14 mouse cellular contexts compared by ENCODE assay signal in genomic region chr16:36276796-36277195, GRCm38 (mm10). TPM values are rescaled to one million over a fixed set of nuclear protein-coding genes. Genes with fewer than 3 reads are reported as not detected.
DNase-seq lines count a peak whose midpoint lies in the region; ATAC-seq and TF ChIP-seq lines count a peak whose summit lies in the region.
"Not testable (repeated sequence)": the region's sequence is repeated elsewhere in the genome, so short reads cannot be mapped to it uniquely, and the experiment has no call there.
"Had no signal": no experiment of that assay in that cellular context is flagged by ENCODE, and none has a peak within 500 bp of the region (broad histone marks: within the 10 kb centered on the region; RNA-seq: fewer than 3 reads in every experiment).

Gene Stfa1 (plus strand): TSS chr16:36276951.

- H3K36me3 ChIP-seq in embryonic facial prominence, embryonic 15.5 days; limb, embryonic 15.5 days; liver, embryonic 14.5 days (replicated peaks; ENCODE audit: control insufficient read depth, insufficient read depth, low read depth); lung, postnatal 0 days (ENCODE audit: insufficient read depth, low read length); stomach, postnatal 0 days (ENCODE audit: control insufficient read depth, insufficient read depth, low read length): not testable (repeated sequence)

- not testable (repeated sequence) for DNase-seq in adrenal gland, postnatal 10 days; liver, embryonic 14.5 days (ENCODE audit: low read depth in 3 of 3, low spot score in 3 of 3); lung, postnatal 0 days (ENCODE audit: low spot score); stomach, postnatal 0 days (ENCODE audit: low spot score)
- DNase-seq in spleen, postnatal 4 days (ENCODE audit: low spot score in 2 of 2) = peak; percentile 31 to 65

- 71% methylated on average over 4 of the region's 4 CpGs for WGBS in embryonic facial prominence, embryonic 15.5 days
- 75% methylated on average over 4 of the region's 4 CpGs for WGBS in limb, embryonic 15.5 days
- WGBS in liver, embryonic 14.5 days (ENCODE audit: insufficient replicate concordance) = 55% methylated on average over 4 of the region's 4 CpGs
- WGBS in lung, postnatal 0 days = 76% methylated on average over 4 of the region's 4 CpGs
- WGBS in stomach, postnatal 0 days = 84% methylated on average over 4 of the region's 4 CpGs

- H3K4me2 ChIP-seq in embryonic facial prominence, embryonic 15.5 days (replicated peaks); limb, embryonic 15.5 days; liver, embryonic 14.5 days (ENCODE audit: low read depth); lung, postnatal 0 days (replicated peaks; ENCODE audit: low read depth, low read length); stomach, postnatal 0 days (replicated peaks; ENCODE audit: low read depth): not testable (repeated sequence)

- not testable (repeated sequence) for TF ChIP-seq EP300 in liver, embryonic 14.5 days (IDR thresholded peaks at IDR 0.05; ENCODE audit: low read depth); lung, postnatal 0 days (IDR thresholded peaks at IDR 0.05); stomach, postnatal 0 days (optimal IDR thresholded peaks at IDR 0.05)

- H3K4me3 ChIP-seq in embryonic facial prominence, embryonic 15.5 days (replicated peaks); limb, embryonic 15.5 days; liver, embryonic 14.5 days (ENCODE audit: insufficient read depth in 1 of 2, low read depth in 2 of 2, low read length in 2 of 2); lung, postnatal 0 days (ENCODE audit: low read depth, low read length); stomach, postnatal 0 days (ENCODE audit: low read depth, low read length): not testable (repeated sequence)

- H3K9ac ChIP-seq in embryonic facial prominence, embryonic 15.5 days; limb, embryonic 15.5 days; liver, embryonic 14.5 days (replicated peaks); lung, postnatal 0 days (replicated peaks; ENCODE audit: low read depth); stomach, postnatal 0 days (ENCODE audit: low read length): not testable (repeated sequence)

- not testable (repeated sequence) for TF ChIP-seq CTCF in liver, embryonic 14.5 days (IDR thresholded peaks at IDR 0.05; ENCODE audit: low read depth); lung, postnatal 0 days (IDR thresholded peaks at IDR 0.05); stomach, postnatal 0 days (IDR thresholded peaks at IDR 0.05; ENCODE audit: low read depth)

- H3K4me1 ChIP-seq in embryonic facial prominence, embryonic 15.5 days; limb, embryonic 15.5 days; liver, embryonic 14.5 days (replicated peaks; ENCODE audit: control insufficient read depth in 2 of 2, insufficient read depth in 2 of 2, low read length in 1 of 2); lung, postnatal 0 days (ENCODE audit: insufficient read depth, low read depth, low read length); stomach, postnatal 0 days (replicated peaks; ENCODE audit: control insufficient read depth, insufficient read depth): not testable (repeated sequence)

- ATAC-seq in embryonic facial prominence, embryonic 15.5 days (ENCODE audit: insufficient number of reproducible peaks, low FRiP score, low TSS enrichment, low read depth); limb, embryonic 15.5 days (ENCODE audit: insufficient number of reproducible peaks, low FRiP score, low TSS enrichment, low read depth); liver, embryonic 14.5 days (ENCODE audit: insufficient read depth); lung, postnatal 0 days; stomach, postnatal 0 days (ENCODE audit: low FRiP score, low TSS enrichment): not testable (repeated sequence)

- not testable (repeated sequence) for H3K27me3 ChIP-seq in embryonic facial prominence, embryonic 15.5 days; limb, embryonic 15.5 days; liver, embryonic 14.5 days (ENCODE audit: control insufficient read depth, insufficient read depth, low read length); lung, postnatal 0 days (replicated peaks; ENCODE audit: insufficient read depth, low read length); stomach, postnatal 0 days (ENCODE audit: control insufficient read depth, insufficient read depth, low read length)

- H3K27ac ChIP-seq in embryonic facial prominence, embryonic 15.5 days (replicated peaks); limb, embryonic 15.5 days; liver, embryonic 14.5 days; lung, postnatal 0 days (ENCODE audit: low read length); stomach, postnatal 0 days (replicated peaks): not testable (repeated sequence)

- H3K9me3 ChIP-seq in embryonic facial prominence, embryonic 15.5 days (replicated peaks); limb, embryonic 15.5 days; liver, embryonic 14.5 days (ENCODE audit: control insufficient read depth, low read length); lung, postnatal 0 days (ENCODE audit: low read length); stomach, postnatal 0 days (ENCODE audit: control insufficient read depth, low read length): not testable (repeated sequence)

RNA-seq across cellular contexts. Expression of gene Stfa1, which starts in this region (rescaled TPM):
- 10 to 100 TPM; 15.1 to 20.1 TPM for total RNA-seq in adrenal gland, postnatal 10 days (2021)
- polyA plus RNA-seq in embryonic facial prominence, embryonic 15.5 days (2015; fragmentation: Nextera tagmentation; extraction: Ambion mirVana) = 68.1 and 75.5 TPM in 2 replicates
- 66.7 and 70.7 TPM in 2 replicates for polyA plus RNA-seq in limb, embryonic 15.5 days (2015; fragmentation: Nextera tagmentation; extraction: Ambion mirVana)
- polyA plus RNA-seq in liver, embryonic 14.5 days (2012; rRNA removed) = 60.2 and 101 TPM in 2 replicates
- 276 and 425 TPM in 2 replicates for polyA plus RNA-seq in liver, embryonic 14.5 days (2014; fragmentation: Nextera tagmentation; extraction: Ambion mirVana)
- 83.8 and 88.0 TPM in 2 replicates for polyA plus RNA-seq in lung, postnatal 0 days (2015; fragmentation: Nextera tagmentation; extraction: Ambion mirVana)
- 37.1 and 38.6 TPM in 2 replicates for polyA plus RNA-seq in stomach, postnatal 0 days (2015; fragmentation: Nextera tagmentation; extraction: Ambion mirVana)
- total RNA-seq: adrenal gland, adult 18-20 months; adrenal gland, postnatal 25 days; heart, adult 2 months; heart, postnatal 14 days had no signal
- polyA plus RNA-seq: activated CD4-positive, CD25-positive, alpha-beta regulatory T cell, adult 4 months; frontal cortex, adult 2 months; heart, adult 2 months; Patski had no signal
